Mouse (Mus musculus): ENCODE results near the gene Gm136.

The Gm136 gene

GRCm38 (mm10) chr4:34756163-34756562 lies at the start of gene Gm136:
Gm136 (minus strand) TSS chr4:34756263.
- in situ Hi-C loops (cut with MboI; ENCODE audit: unreplicated experiment in 2 of 2), result no loop called here

GRCm38 (mm10) chr4:34801166-34802034 lies 45.3 kb upstream of the Gm136 start:
- in situ Hi-C loops (cut with MboI; ENCODE audit: unreplicated experiment in 2 of 2), result no loop called here

- in situ Hi-C loops (cut with MboI; ENCODE audit: unreplicated experiment in 2 of 2), result loop anchor here in 1 of 2 experiments (25.0 kb wide), 1 partner anchor 114 kb away; no protein-coding TSS in a partner anchor
Observed at GRCm38 (mm10) chr4:34798005-34798404, 41.9 kb upstream of the Gm136 start.

- in situ Hi-C loops (cut with MboI; ENCODE audit: unreplicated experiment in 2 of 2), result loop anchor here in 1 of 2 experiments (25.0 kb wide), 1 partner anchor 115 kb away; no protein-coding TSS in a partner anchor
Observed at GRCm38 (mm10) chr4:34797294-34797983, 41.4 kb upstream of the Gm136 start.

GRCm38 (mm10) chr4:34796294-34796693 lies 40.2 kb upstream of the Gm136 start:
- in situ Hi-C loops (cut with MboI; ENCODE audit: unreplicated experiment in 2 of 2), result loop anchor here in 1 of 2 experiments (25.0 kb wide), 1 partner anchor 116 kb away; no protein-coding TSS in a partner anchor

- in situ Hi-C loops (cut with MboI; ENCODE audit: unreplicated experiment in 2 of 2), result loop anchor here in 1 of 2 experiments (25.0 kb wide), 1 partner anchor 126 kb away; no protein-coding TSS in a partner anchor
Observed at GRCm38 (mm10) chr4:34786476-34786875, 30.4 kb upstream of the Gm136 start.

GRCm38 (mm10) chr4:34785646-34786045 lies 29.6 kb upstream of the Gm136 start:
- in situ Hi-C loops (cut with MboI; ENCODE audit: unreplicated experiment in 2 of 2), result loop anchor here in 1 of 2 experiments (25.0 kb wide), 1 partner anchor 127 kb away; no protein-coding TSS in a partner anchor

GRCm38 (mm10) chr4:34784865-34785264 lies 28.8 kb upstream of the Gm136 start:
- in situ Hi-C loops (cut with MboI; ENCODE audit: unreplicated experiment in 2 of 2), result loop anchor here (5.0 to 25.0 kb wide), 2 partner anchors 122 to 127 kb away; no protein-coding TSS in a partner anchor

- in situ Hi-C loops (cut with MboI; ENCODE audit: unreplicated experiment in 2 of 2), result loop anchor here (5.0 to 25.0 kb wide), 2 partner anchors 125 to 130 kb away; no protein-coding TSS in a partner anchor
Observed at GRCm38 (mm10) chr4:34782730-34783129, 26.7 kb upstream of the Gm136 start.

GRCm38 (mm10) chr4:34777677-34778527 lies 21.8 kb upstream of the Gm136 start, which contains the start of gene Smim8:
Smim8 (minus strand) TSS chr4:34778423.
- in situ Hi-C loops (cut with MboI; ENCODE audit: unreplicated experiment in 2 of 2), result loop anchor here (5.0 to 25.0 kb wide), 3 partner anchors 86 to 134 kb away; partner anchors contain the start of gene Slc35a1 (in 1 of the 2)

GRCm38 (mm10) chr4:34771652-34772371 lies 15.7 kb upstream of the Gm136 start:
- in situ Hi-C loops (cut with MboI; ENCODE audit: unreplicated experiment in 2 of 2), result no loop called here

GRCm38 (mm10) chr4:34749236-34749635 lies 6.8 kb downstream of the Gm136 start:
- in situ Hi-C loops (cut with MboI; ENCODE audit: unreplicated experiment in 2 of 2), result loop anchor here in 1 of 2 experiments (25.0 kb wide), 1 partner anchor 1337 kb away; no protein-coding TSS in a partner anchor

- in situ Hi-C loops (cut with MboI; ENCODE audit: unreplicated experiment in 2 of 2), result loop anchor here (10.0 to 25.0 kb wide), 2 partner anchors 1322 to 1340 kb away; no protein-coding TSS in a partner anchor
Observed at GRCm38 (mm10) chr4:34734461-34734860, 21.6 kb downstream of the Gm136 start.

GRCm38 (mm10) chr4:34733415-34733814 lies 22.6 kb downstream of the Gm136 start:
- in situ Hi-C loops (cut with MboI; ENCODE audit: unreplicated experiment in 2 of 2), result loop anchor here (10.0 to 25.0 kb wide), 2 partner anchors 1321 to 1339 kb away; no protein-coding TSS in a partner anchor

- in situ Hi-C loops (cut with MboI; ENCODE audit: unreplicated experiment in 2 of 2), result loop anchor here (10.0 to 25.0 kb wide), 2 partner anchors 1318 to 1335 kb away; no protein-coding TSS in a partner anchor
Observed at GRCm38 (mm10) chr4:34729851-34730341, 26.2 kb downstream of the Gm136 start, which contains the start of gene Cfap206. Cfap206 (minus strand) TSS chr4:34730206.

GRCm38 (mm10) chr4:34725710-34726109 lies 30.4 kb downstream of the Gm136 start:
- in situ Hi-C loops (cut with MboI; ENCODE audit: unreplicated experiment in 2 of 2), result loop anchor here in 1 of 2 experiments (25.0 kb wide), 1 partner anchor 1313 kb away; no protein-coding TSS in a partner anchor

GRCm38 (mm10) chr4:34724306-34724705 lies 31.8 kb downstream of the Gm136 start:
- in situ Hi-C loops (cut with MboI; ENCODE audit: unreplicated experiment in 2 of 2), result no loop called here

- in situ Hi-C loops (cut with MboI; ENCODE audit: unreplicated experiment in 2 of 2), result no loop called here
Observed at GRCm38 (mm10) chr4:34723186-34723585, 32.9 kb downstream of the Gm136 start.

Data from v-Abl transformed pro-B cells (cell line).